Mouse (Mus musculus): ENCODE measurements around the gene Rara. TPM values are rescaled to one million over a fixed set of nuclear protein-coding genes. Genes with fewer than 3 reads are reported as not detected.

Gene Rara
- total and polyA plus RNA-seq, 3 experiments, result 4.5 to 13.7 (median 12.1) TPM

DNA sequence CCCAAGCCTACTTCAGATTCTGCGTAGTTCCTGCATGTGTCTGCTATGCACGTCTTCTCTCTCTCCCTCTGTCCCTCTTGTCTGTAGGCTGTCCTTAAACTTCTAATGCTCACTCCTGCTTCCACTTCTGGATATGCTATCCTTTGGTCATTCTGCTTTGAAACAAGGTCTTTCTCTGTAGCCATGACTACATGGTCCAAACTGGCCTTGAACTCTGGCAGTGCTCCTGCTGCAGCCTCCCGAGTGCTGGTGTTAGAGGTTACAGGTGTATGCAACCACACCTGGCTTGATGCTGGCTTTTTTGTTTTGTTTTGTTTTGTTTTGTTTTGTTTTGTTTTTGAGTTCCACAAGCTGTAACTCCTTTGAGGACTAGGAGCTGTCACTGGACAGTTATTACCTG, 6.7 kb downstream of the Rara start:
- in situ Hi-C loops (cut with MboI; ENCODE audit: low pct_ligation_motif_present, low pct_unique_long_range_greater_than_20kb, low sequenced_read_pairs), result no loop called here
- no peak overlapping the region for H3K4me2 ChIP-seq (ENCODE audit: insufficient read depth, low read depth, poor library complexity, severe bottlenecking)
- H3K36me3 ChIP-seq (replicated peaks in 1 of 2; ENCODE audit: control insufficient read depth in 1 of 2, insufficient read depth in 1 of 2, low read length in 1 of 2), result no peaks in the 10 kb centered on the region
- no peak overlapping the region for H3K4me3 ChIP-seq (replicated peaks in 1 of 3; ENCODE audit: low read depth in 2 of 3, low read length in 2 of 3, poor library complexity in 1 of 3)
- no peak overlapping the region for H3K9ac ChIP-seq (ENCODE audit: insufficient read depth, low read depth)
- H3K27me3 ChIP-seq (replicated peaks), result no peaks in the 10 kb centered on the region
- dilution Hi-C loops (cut with MboI; ENCODE audit: extremely low pct_ligation_motif_present, extremely low pct_unique_long_range_greater_than_20kb, low sequenced_read_pairs), result no loop called here
- no peak for TF ChIP-seq CHD2 (IDR thresholded peaks at IDR 0.05; ENCODE audit: low read length)
- no peak overlapping the region for H3K27ac ChIP-seq (ENCODE audit: insufficient read depth, low read depth)
- no peak for DNase-seq (ENCODE audit: extremely low read depth)
- H3K79me2 ChIP-seq (replicated peaks; ENCODE audit: control insufficient read depth, extremely low read depth, insufficient read depth, poor library complexity, severe bottlenecking), result no peaks in the 10 kb centered on the region
- H3K4me1 ChIP-seq (ENCODE audit: control insufficient read depth in 1 of 2, insufficient read depth in 2 of 2), result peaks cover 31 to 61% of the 10 kb centered on the region in 2 experiments
- peaks cover 5% of the 10 kb centered on the region for H3K9me3 ChIP-seq (replicated peaks; ENCODE audit: low read length)

GRCm38 (mm10) chr11:98935123-98935522, 7.5 kb downstream of the Rara start:
- Histone ChIP-seq H3K4me2 (ENCODE audit: insufficient read depth, low read depth, poor library complexity, severe bottlenecking) (no peak overlapping the region), H3K9ac (ENCODE audit: insufficient read depth, low read depth) (no peak overlapping the region), H3K9me3 (replicated peaks; ENCODE audit: low read length) (peaks cover 5% of the 10 kb centered on the region), H3K27me3 (replicated peaks) (no peaks in the 10 kb centered on the region), H3K27ac (ENCODE audit: insufficient read depth, low read depth) (no peak overlapping the region), H3K36me3 (replicated peaks in 1 of 2; ENCODE audit: control insufficient read depth in 1 of 2, insufficient read depth in 1 of 2, low read length in 1 of 2) (no peaks in the 10 kb centered on the region), H3K4me1 (ENCODE audit: control insufficient read depth in 1 of 2, insufficient read depth in 2 of 2) (peaks cover 33 to 62% of the 10 kb centered on the region in 2 experiments), H3K79me2 (replicated peaks; ENCODE audit: control insufficient read depth, extremely low read depth, insufficient read depth, poor library complexity, severe bottlenecking) (no peaks in the 10 kb centered on the region; the same call in 1 of the 2 replicates), H3K4me3 (replicated peaks in 1 of 3; ENCODE audit: low read depth in 2 of 3, low read length in 2 of 3, poor library complexity in 1 of 3) (no peak overlapping the region)
- in situ Hi-C loops (cut with MboI; ENCODE audit: low pct_ligation_motif_present, low pct_unique_long_range_greater_than_20kb, low sequenced_read_pairs) (loop anchor here (5.0 kb wide), 1 partner anchor 37 kb away; no protein-coding TSS in a partner anchor), dilution Hi-C loops (cut with MboI; ENCODE audit: extremely low pct_ligation_motif_present, extremely low pct_unique_long_range_greater_than_20kb, low sequenced_read_pairs) (no loop called here)
- no peak for DNase-seq (ENCODE audit: extremely low read depth)
- TF ChIP-seq KAT2A (IDR thresholded peaks at IDR 0.05; ENCODE audit: insufficient replicate concordance, low read length) (no peak), ETS1 (conservative IDR thresholded peaks at IDR 0.05; ENCODE audit: low read depth, low read length) (no peak), ZC3H11A (IDR thresholded peaks at IDR 0.05; ENCODE audit: low read depth, low read length) (no peak), ZNF384 (IDR thresholded peaks at IDR 0.05; ENCODE audit: low read depth, low read length) (no peak), MAX (IDR thresholded peaks at IDR 0.05; ENCODE audit: low read length) (no peak), BHLHE40 (IDR thresholded peaks at IDR 0.05; ENCODE audit: low read depth, low read length) (no peak), UBTF (IDR thresholded peaks at IDR 0.05; ENCODE audit: low read depth, low read length) (no peak), ELF1 (IDR thresholded peaks at IDR 0.05; ENCODE audit: low read depth, low read length) (no peak), MXI1 (IDR thresholded peaks at IDR 0.05; ENCODE audit: low read depth, low read length) (no peak), MYC (IDR thresholded peaks at IDR 0.05; ENCODE audit: low read depth, low read length) (no peak)

GRCm38 (mm10) chr11:98936170-98936569, 8.6 kb downstream of the Rara start:
- Histone ChIP-seq H3K36me3 (replicated peaks in 1 of 2; ENCODE audit: control insufficient read depth in 1 of 2, insufficient read depth in 1 of 2, low read length in 1 of 2) (no peaks in the 10 kb centered on the region), H3K4me2 (ENCODE audit: insufficient read depth, low read depth, poor library complexity, severe bottlenecking) (no peak overlapping the region), H3K79me2 (replicated peaks; ENCODE audit: control insufficient read depth, extremely low read depth, insufficient read depth, poor library complexity, severe bottlenecking) (peaks cover 2% of the 10 kb centered on the region; the same call in 1 of the 2 replicates), H3K9ac (ENCODE audit: insufficient read depth, low read depth) (no peak overlapping the region), H3K4me1 (ENCODE audit: control insufficient read depth in 1 of 2, insufficient read depth in 2 of 2) (peaks cover 38 to 62% of the 10 kb centered on the region in 2 experiments), H3K4me3 (replicated peaks in 1 of 3; ENCODE audit: low read depth in 2 of 3, low read length in 2 of 3, poor library complexity in 1 of 3) (no peak overlapping the region), H3K27me3 (replicated peaks) (no peaks in the 10 kb centered on the region), H3K27ac (ENCODE audit: insufficient read depth, low read depth) (no peak overlapping the region), H3K9me3 (replicated peaks; ENCODE audit: low read length) (peaks cover 5% of the 10 kb centered on the region)
- dilution Hi-C loops (cut with MboI; ENCODE audit: extremely low pct_ligation_motif_present, extremely low pct_unique_long_range_greater_than_20kb, low sequenced_read_pairs) (no loop called here), in situ Hi-C loops (cut with MboI; ENCODE audit: low pct_ligation_motif_present, low pct_unique_long_range_greater_than_20kb, low sequenced_read_pairs) (loop anchor here (5.0 kb wide), 1 partner anchor 36 kb away; no protein-coding TSS in a partner anchor)
- TF ChIP-seq ZC3H11A (IDR thresholded peaks at IDR 0.05; ENCODE audit: low read depth, low read length) (no peak), MAX (IDR thresholded peaks at IDR 0.05; ENCODE audit: low read length) (no peak), KAT2A (IDR thresholded peaks at IDR 0.05; ENCODE audit: insufficient replicate concordance, low read length) (no peak), BHLHE40 (IDR thresholded peaks at IDR 0.05; ENCODE audit: low read depth, low read length) (no peak), USF1 (IDR thresholded peaks at IDR 0.05; ENCODE audit: low read depth, low read length) (no peak), GABPA (IDR thresholded peaks at IDR 0.05; ENCODE audit: insufficient replicate concordance, low read depth, low read length) (no peak), MXI1 (IDR thresholded peaks at IDR 0.05; ENCODE audit: low read depth, low read length) (no peak), CHD1 (IDR thresholded peaks at IDR 0.05; ENCODE audit: low read depth, low read length) (no peak), TBP (conservative IDR thresholded peaks at IDR 0.05; ENCODE audit: low read depth, low read length) (no peak), JUN (IDR thresholded peaks at IDR 0.05; ENCODE audit: insufficient read depth, low read depth, low read length) (no peak)
- DNase-seq (ENCODE audit: extremely low read depth), result no peak

Measured in CH12.LX (cell line).